Mouse (Mus musculus) layer of hippocampus, postnatal 25 days (tissue): Measurements from ENCODE around the gene Ebna1bp2. TPM values are rescaled to one million over a fixed set of nuclear protein-coding genes. Genes with fewer than 3 reads are reported as not detected.

ENCODE experiments used
- total RNA-seq, 2 experiments: library from RNA; stranded (reverse); gene quantifications; 2 replicates each; pipeline ENCODE4 v1.2.3; 2021

The Ebna1bp2 gene
- total RNA-seq, 2 experiments from 2014 or later = 56.0 to 65.6 TPM

Other genes with a start within 250 kb of the Ebna1bp2 start
- 10 to 100 TPM; 31.3 to 41.2 TPM for gene Szt2, start 211.5 kb upstream of the Ebna1bp2 start, total RNA-seq
- gene Med8, start 211.5 kb upstream of the Ebna1bp2 start, total RNA-seq = 10 to 100 TPM; 58.8 to 63.2 TPM
- 10 to 100 TPM; 29.5 to 30.3 TPM for gene Elovl1, start 192.7 kb upstream of the Ebna1bp2 start, total RNA-seq
- gene Cdc20, start 183.4 kb upstream of the Ebna1bp2 start, total RNA-seq = 1 to 10 TPM; 1.1 to 1.5 TPM
- under 1 TPM in 1 of 2 experiments, not detected in 1; 0.34 TPM for gene Mpl, start 163.3 kb upstream of the Ebna1bp2 start, total RNA-seq
- gene Tie1, start 130.7 kb upstream of the Ebna1bp2 start, total RNA-seq = 1 to 10 TPM; 7.0 to 8.1 TPM
- not detected for gene 2610528J11Rik, start 93.8 kb upstream of the Ebna1bp2 start, total RNA-seq
- gene Tmem125, start 76.8 kb upstream of the Ebna1bp2 start, total RNA-seq = 10 to 100 TPM; 10.4 to 12.3 TPM
- under 1 TPM; 0.47 to 0.71 TPM for gene Cfap57, start within 50 bp of the Ebna1bp2 start, total RNA-seq
- not detected for gene Olfr62, start 38.2 kb downstream of the Ebna1bp2 start, total RNA-seq
- gene Olfr1342, start 72.0 kb downstream of the Ebna1bp2 start, total RNA-seq = not detected
- not detected for gene Olfr1341, start 82.7 kb downstream of the Ebna1bp2 start, total RNA-seq
- gene Olfr1340, start 99.3 kb downstream of the Ebna1bp2 start, total RNA-seq = not detected
- gene Olfr1339, start 111.4 kb downstream of the Ebna1bp2 start, total RNA-seq = not detected
- not detected for gene Olfr1338, start 137.9 kb downstream of the Ebna1bp2 start, total RNA-seq
- gene Olfr1337, start 161.8 kb downstream of the Ebna1bp2 start, total RNA-seq = not detected
- gene Olfr1335, start 189.1 kb downstream of the Ebna1bp2 start, total RNA-seq = not detected
- gene Olfr1333, start 215.5 kb downstream of the Ebna1bp2 start, total RNA-seq = not detected
- gene Olfr1331, start 243.8 kb downstream of the Ebna1bp2 start, total RNA-seq = not detected